9 mouse cellular contexts compared by ENCODE assay signal in genomic region chr1:176994707-176995418, GRCm38 (mm10).
A peak's percentile ranks its signal among the peaks of the same experiment; 100 is the strongest.
DNase-seq lines count a peak whose midpoint lies in the region; ATAC-seq and TF ChIP-seq lines count a peak whose summit lies in the region.
"Had no signal": no experiment of that assay in that cellular context is flagged by ENCODE, and none has a peak within 500 bp of the region (broad histone marks: within the 10 kb centered on the region; RNA-seq: fewer than 3 reads in every experiment).

No protein-coding gene starts in this region.

- H3K4me2 ChIP-seq in lung, embryonic 14.5 days: no peak overlapping the region
- H3K4me2 ChIP-seq in lung, postnatal 0 days (replicated peaks; ENCODE audit: low read depth, low read length): no peak overlapping the region
- no peak overlapping the region for H3K4me2 ChIP-seq in forebrain, embryonic 16.5 days (ENCODE audit: low read length)
- H3K4me2 ChIP-seq in limb, embryonic 15.5 days: no peak overlapping the region
- H3K4me2 ChIP-seq in liver, postnatal 0 days (ENCODE audit: low read depth, low read length): no peak overlapping the region

- no peak for ATAC-seq in lung, embryonic 14.5 days (ENCODE audit: insufficient read depth)
- ATAC-seq in lung, postnatal 0 days: no peak
- ATAC-seq in forebrain, embryonic 16.5 days: peak; percentile 43
- ATAC-seq in limb, embryonic 15.5 days (ENCODE audit: insufficient number of reproducible peaks, low FRiP score, low TSS enrichment, low read depth): peak; percentile 49; the same call in 1 of the 2 replicates
- ATAC-seq in liver, postnatal 0 days: no peak

- WGBS in lung, embryonic 14.5 days: 57% methylated on average over 11 of the region's 11 CpGs
- WGBS in lung, postnatal 0 days: 64% methylated on average over 11 of the region's 11 CpGs
- WGBS in forebrain, embryonic 16.5 days: 8% methylated on average over 11 of the region's 11 CpGs
- 19% methylated on average over 11 of the region's 11 CpGs for WGBS in limb, embryonic 15.5 days
- 68% methylated on average over 11 of the region's 11 CpGs for WGBS in liver, postnatal 0 days (ENCODE audit: insufficient replicate concordance)

- no peaks in the 10 kb centered on the region for H3K27me3 ChIP-seq in lung, embryonic 14.5 days (ENCODE audit: insufficient read depth, low read length)
- no peaks in the 10 kb centered on the region for H3K27me3 ChIP-seq in lung, postnatal 0 days (replicated peaks; ENCODE audit: insufficient read depth, low read length)
- no peaks in the 10 kb centered on the region for H3K27me3 ChIP-seq in forebrain, embryonic 16.5 days (replicated peaks; ENCODE audit: control insufficient read depth, insufficient read depth, low read length)
- no peaks in the 10 kb centered on the region for H3K27me3 ChIP-seq in limb, embryonic 15.5 days
- H3K27me3 ChIP-seq in liver, postnatal 0 days (ENCODE audit: insufficient read depth, low read length): no peaks in the 10 kb centered on the region

- no peaks in the 10 kb centered on the region; the same call in 1 of the 2 replicates for H3K4me1 ChIP-seq in lung, embryonic 14.5 days (ENCODE audit: insufficient read depth)
- peaks cover 6% of the 10 kb centered on the region; the same call in 1 of the 2 replicates for H3K4me1 ChIP-seq in lung, postnatal 0 days (ENCODE audit: insufficient read depth, low read depth, low read length)
- peaks cover 64% of the 10 kb centered on the region for H3K4me1 ChIP-seq in forebrain, embryonic 16.5 days (replicated peaks; ENCODE audit: control insufficient read depth, insufficient read depth, low read length)
- H3K4me1 ChIP-seq in limb, embryonic 15.5 days: peaks cover 39% of the 10 kb centered on the region
- peaks cover 16% of the 10 kb centered on the region for H3K4me1 ChIP-seq in liver, postnatal 0 days (ENCODE audit: insufficient read depth)

- no peak for TF ChIP-seq EP300 in lung, postnatal 0 days (IDR thresholded peaks at IDR 0.05)
- TF ChIP-seq EP300 in liver, postnatal 0 days (IDR thresholded peaks at IDR 0.05; ENCODE audit: low read depth): no peak

- no peak overlapping the region for H3K9ac ChIP-seq in lung, embryonic 14.5 days
- no peak overlapping the region for H3K9ac ChIP-seq in lung, postnatal 0 days (replicated peaks; ENCODE audit: low read depth)
- H3K9ac ChIP-seq in forebrain, embryonic 16.5 days (replicated peaks; ENCODE audit: low read depth, low read length): no peak overlapping the region
- no peak overlapping the region for H3K9ac ChIP-seq in limb, embryonic 15.5 days
- no peak overlapping the region for H3K9ac ChIP-seq in liver, postnatal 0 days (replicated peaks)

- H3K36me3 ChIP-seq in lung, embryonic 14.5 days (ENCODE audit: insufficient read depth): no peaks in the 10 kb centered on the region
- no peaks in the 10 kb centered on the region for H3K36me3 ChIP-seq in lung, postnatal 0 days (ENCODE audit: insufficient read depth, low read length)
- H3K36me3 ChIP-seq in forebrain, embryonic 16.5 days (ENCODE audit: control insufficient read depth, insufficient read depth): no peaks in the 10 kb centered on the region
- no peaks in the 10 kb centered on the region for H3K36me3 ChIP-seq in limb, embryonic 15.5 days
- H3K36me3 ChIP-seq in liver, postnatal 0 days (replicated peaks; ENCODE audit: insufficient read depth, low read length): no peaks in the 10 kb centered on the region

- no peak for TF ChIP-seq CTCF in lung, embryonic 14.5 days (IDR thresholded peaks at IDR 0.05; ENCODE audit: low read depth)
- TF ChIP-seq CTCF in lung, postnatal 0 days (IDR thresholded peaks at IDR 0.05): no peak
- TF ChIP-seq CTCF in liver, postnatal 0 days (IDR thresholded peaks at IDR 0.05; ENCODE audit: low read depth): no peak

- H3K9me3 ChIP-seq in lung, embryonic 14.5 days (ENCODE audit: low read depth, low read length): no peaks in the 10 kb centered on the region
- no peaks in the 10 kb centered on the region for H3K9me3 ChIP-seq in lung, postnatal 0 days (ENCODE audit: low read length)
- no peaks in the 10 kb centered on the region for H3K9me3 ChIP-seq in forebrain, embryonic 16.5 days (ENCODE audit: control insufficient read depth, low read length)
- no peaks in the 10 kb centered on the region for H3K9me3 ChIP-seq in limb, embryonic 15.5 days
- H3K9me3 ChIP-seq in liver, postnatal 0 days (ENCODE audit: low read length): no peaks in the 10 kb centered on the region

- peak; percentile 19 for DNase-seq in lung, embryonic 14.5 days
- no peak for DNase-seq in lung, postnatal 0 days (ENCODE audit: low spot score)
- no peak for DNase-seq in adrenal gland, postnatal 14 days
- DNase-seq in liver, postnatal 0 days: no peak
- DNase-seq in natural killer cell, adult 2 months (ENCODE audit: low spot score in 2 of 2): no peak
- DNase-seq in lung, postnatal 36 days: no peak
- DNase-seq: lung, adult 2 months had no signal

- H3K27ac ChIP-seq in lung, embryonic 14.5 days (ENCODE audit: low read depth): no peak overlapping the region
- no peak overlapping the region for H3K27ac ChIP-seq in lung, postnatal 0 days (ENCODE audit: low read length)
- peak overlapping the region; percentile 99 for H3K27ac ChIP-seq in forebrain, embryonic 16.5 days (ENCODE audit: low read length)
- peak overlapping the region; percentile 55; the same call in 1 of the 2 replicates for H3K27ac ChIP-seq in limb, embryonic 15.5 days
- H3K27ac ChIP-seq in liver, postnatal 0 days (ENCODE audit: low read depth): no peak overlapping the region

- no peak overlapping the region for H3K4me3 ChIP-seq in lung, embryonic 14.5 days (ENCODE audit: low read depth, low read length)
- H3K4me3 ChIP-seq in lung, postnatal 0 days (ENCODE audit: low read depth, low read length): no peak overlapping the region
- H3K4me3 ChIP-seq in forebrain, embryonic 16.5 days (replicated peaks; ENCODE audit: low read length): no peak overlapping the region
- H3K4me3 ChIP-seq in limb, embryonic 15.5 days: no peak overlapping the region
- H3K4me3 ChIP-seq in liver, postnatal 0 days (ENCODE audit: low read depth, low read length): no peak overlapping the region

Comparison
In these comparisons a context has a peak if more than half of its experiments do, and no peak if none do; other contexts are left out.
1. ATAC-seq: peak in forebrain, embryonic 16.5 days (single experiment) and limb, embryonic 15.5 days (single experiment); none in lung, embryonic 14.5 days (single experiment), lung, postnatal 0 days (single experiment) and liver, postnatal 0 days (single experiment).
2. H3K27ac ChIP-seq: peak in forebrain, embryonic 16.5 days (single experiment) and limb, embryonic 15.5 days (single experiment); none in lung, embryonic 14.5 days (single experiment), lung, postnatal 0 days (single experiment) and liver, postnatal 0 days (single experiment).